Mouse (Mus musculus) bone marrow macrophage, adult 2 months (primary cell): ENCODE measurements around the gene Tpcn2. TPM values are rescaled to one million over a fixed set of nuclear protein-coding genes. Genes with fewer than 3 reads are reported as not detected.

Experiments
- H3K27ac ChIP-seq: 2 replicates; pipeline ENCODE4 v1.5.1; 2012; ENCODE audit warnings: low read depth, low read length; ENCODE audit not compliant: insufficient read depth
- H3K4me1 ChIP-seq: 2 replicates; pipeline ENCODE4 v1.6.1; 2012; ENCODE audit warnings: low read length; ENCODE audit not compliant: control insufficient read depth, insufficient read depth
- H3K4me3 ChIP-seq: 2 replicates; pipeline ENCODE4 v1.5.1; 2012; ENCODE audit warnings: mild to moderate bottlenecking, low read length, moderate library complexity; ENCODE audit not compliant: insufficient read depth
- CTCF ChIP-seq: IDR thresholded peaks from 2 replicates; pipeline ENCODE4 v1.5.1; 2012; ENCODE audit warnings: low read depth, mild to moderate bottlenecking, low read length, moderate library complexity
- POLR2A ChIP-seq: IDR thresholded peaks from 2 replicates; pipeline ENCODE4 v1.6.1; 2012; ENCODE audit warnings: mild to moderate bottlenecking, low read depth, low read length, borderline replicate concordance
- polyA plus RNA-seq: library from polyadenylated mRNA; stranded (reverse); fragments of >200 nt; gene quantifications from 2 replicates; pipeline ENCODE4 v1.2.4, GENCODE M21; 2012; ENCODE audit not compliant: missing spikeins, insufficient read depth, insufficient read length

Tpcn2 gene
- polyA plus RNA-seq, 1 experiment = 51.0 TPM

- TF ChIP-seq POLR2A (no peak), CTCF (no peak)
- Histone ChIP-seq H3K4me1 (peaks cover 4% of the 10 kb centered on the region), H3K4me3 (no peak overlapping the region), H3K27ac (no peak overlapping the region)
These were observed 140.2 kb downstream of the Tpcn2 start for GRCm38 (mm10) chr7:145143502-145144070.

GRCm38 (mm10) chr7:145140656-145141055 is 143.2 kb downstream of the Tpcn2 start:
- H3K4me1 ChIP-seq = peaks cover 3% of the 10 kb centered on the region
- H3K4me3 ChIP-seq = no peak overlapping the region
- no peak overlapping the region for H3K27ac ChIP-seq
- no peak for TF ChIP-seq CTCF
- no peak for TF ChIP-seq POLR2A

- H3K4me3 ChIP-seq = no peak overlapping the region
- H3K4me1 ChIP-seq = peaks cover 3% of the 10 kb centered on the region
- TF ChIP-seq CTCF (no peak), POLR2A (no peak)
- H3K27ac ChIP-seq = no peak overlapping the region
These were observed 144.2 kb downstream of the Tpcn2 start for GRCm38 (mm10) chr7:145139576-145139975.

GRCm38 (mm10) chr7:145139100-145139499 is 144.7 kb downstream of the Tpcn2 start:
- H3K4me3 ChIP-seq = no peak overlapping the region
- no peak overlapping the region for H3K27ac ChIP-seq
- TF ChIP-seq POLR2A (no peak), CTCF (no peak)
- peaks cover 3% of the 10 kb centered on the region for H3K4me1 ChIP-seq

- TF ChIP-seq POLR2A (no peak), CTCF (no peak)
- peaks cover 3% of the 10 kb centered on the region for H3K4me1 ChIP-seq
- H3K4me3 ChIP-seq = no peak overlapping the region
- no peak overlapping the region for H3K27ac ChIP-seq
These were observed 145.9 kb downstream of the Tpcn2 start for GRCm38 (mm10) chr7:145137871-145138270.

GRCm38 (mm10) chr7:145136831-145137230 is 147.0 kb downstream of the Tpcn2 start:
- Histone ChIP-seq H3K27ac (no peak overlapping the region), H3K4me1 (peaks cover 3% of the 10 kb centered on the region), H3K4me3 (no peak overlapping the region)
- no peak for TF ChIP-seq POLR2A
- TF ChIP-seq CTCF = no peak

Other genes starting within 250 kb of the Tpcn2 start
- 3.0 and 4.0 TPM in 2 replicates for gene 1810010D01Rik, start 75.9 kb downstream of the Tpcn2 start, polyA plus RNA-seq
- gene Mrgprf, start 16.8 kb upstream of the Tpcn2 start, polyA plus RNA-seq = not detected in 2 replicates
- gene Mrgprd, start 30.8 kb upstream of the Tpcn2 start, polyA plus RNA-seq = not detected in 2 replicates